Mouse (Mus musculus): ENCODE data around the gene Slc25a3.

- TF ChIP-seq POLR2A (IDR thresholded peaks at IDR 0.05; ENCODE audit: low read depth, low read length) (no peak), CTCF (conservative IDR thresholded peaks at IDR 0.05; ENCODE audit: insufficient read depth, insufficient read length, low read depth, low read length) (no peak)
These were observed 25.8 kb downstream of the Slc25a3 start for GRCm38 (mm10) chr10:91098056-91098455.
